Mouse (Mus musculus) heart, postnatal 10 days (tissue): ENCODE measurements around the gene Smap2. TPM values are rescaled to one million over a fixed set of nuclear protein-coding genes. Genes with fewer than 3 reads are reported as not detected.

ENCODE experiments used
- DNase-seq, 2 experiments: peaks; one replicate each; pipeline ENCODE4 v3.0.0; 2021
- intact Hi-C: fragments of 180-260 bp; cut with DNase I; formaldehyde crosslinking; loops from one replicate; pipeline ENCODE4 v1.15.1; 2025
- microRNA-seq, 2 experiments: library from miRNA; unstranded; fragments of <30 nt; microRNA quantifications; one replicate each; pipeline ENCODE4 v1.2.0; 2022
- total RNA-seq, 2 experiments: library from RNA; stranded (reverse); gene quantifications; 2 replicates each; pipeline ENCODE4 v1.2.3; 2021

The Smap2 gene
- total RNA-seq, 2 experiments from 2014 or later: 29.9 to 32.8 TPM

GRCm38 (mm10) chr4:120924554-120925299 lies 92.3 kb downstream of the Smap2 start, which contains the start of gene Exo5:
Gene Exo5, minus strand, starts transcription at chr4:120925017.
- intact Hi-C loops: loop anchor here (1.0 kb wide), 1 partner anchor 27 kb away; the partner anchor contains the start of gene Zfp69

GRCm38 (mm10) chr4:120921461-120921860 lies 95.6 kb downstream of the Smap2 start:
- DNase-seq: no peak
- intact Hi-C loops: no loop called here

More at GRCm38 (mm10) chr4:120924554-120925299, 92.3 kb downstream of the Smap2 start, which contains the start of gene Exo5:
- DNase-seq: peak; percentile 93 to 95

Small RNA genes lying within 50 kb of the gene (microRNA-seq; reads per million reads assigned to microRNA genes)
- gene Mir7015: 0.71 to 2.1 reads per million in 2 experiments

Other genes starting within 250 kb of the Smap2 start
- 10 to 100 TPM; 75.4 to 78.0 TPM for gene Nfyc, start 185.7 kb downstream of the Smap2 start, total RNA-seq
- gene Rims3, start 162.4 kb downstream of the Smap2 start, total RNA-seq: under 1 TPM; 0.10 to 0.17 TPM
- gene Exo5, start 92.2 kb downstream of the Smap2 start, total RNA-seq: 1 to 10 TPM; 4.2 to 5.4 TPM
- 1 to 10 TPM; 4.1 to 4.6 TPM for gene Zfp69, start 65.5 kb downstream of the Smap2 start, total RNA-seq
- gene Col9a2, start 22.1 kb upstream of the Smap2 start, total RNA-seq: 1 to 10 TPM; 1.1 to 1.2 TPM
- 10 to 100 TPM; 20.9 to 22.2 TPM for gene Zmpste24, start 81.0 kb upstream of the Smap2 start, total RNA-seq
- gene Tmco2, start 92.0 kb upstream of the Smap2 start, total RNA-seq: not detected
- gene Rlf, start 197.8 kb upstream of the Smap2 start, total RNA-seq: 10 to 100 TPM; 19.4 to 20.1 TPM